Mouse (Mus musculus) lung, adult 2 months (tissue): ENCODE measurements around the gene Klc4.

ENCODE experiments used
- CTCF ChIP-seq: fragments of 200-500 bp; IDR thresholded peaks from 2 replicates; pipeline ENCODE4 v1.5.1; 2011; ENCODE audit warnings: mild to moderate bottlenecking, low read length, control low read depth; ENCODE audit not compliant: insufficient read depth
- POLR2A ChIP-seq: fragments of 200-500 bp; IDR thresholded peaks from 2 replicates; pipeline ENCODE4 v1.6.1; 2011; ENCODE audit warnings: low read depth, mild to moderate bottlenecking, control low read depth, low read length, borderline replicate concordance; ENCODE audit errors: extremely low read depth

- peak; percentile 56; the same call in 1 of the 2 replicates for TF ChIP-seq POLR2A
- no peak for TF ChIP-seq CTCF
Measured at GRCm38 (mm10) chr17:46609721-46610514, 35.9 kb downstream of the Klc4 start.
